Mouse (Mus musculus) right cerebral cortex, postnatal 10 days (tissue): ENCODE measurements around the gene Ddx47.

Experiments
- DNase-seq, 2 experiments: peaks; one replicate each; pipeline ENCODE4 v3.0.0; 2021; ENCODE audit warnings: low spot score in 2 of 2

Gene Ddx47

DNA sequence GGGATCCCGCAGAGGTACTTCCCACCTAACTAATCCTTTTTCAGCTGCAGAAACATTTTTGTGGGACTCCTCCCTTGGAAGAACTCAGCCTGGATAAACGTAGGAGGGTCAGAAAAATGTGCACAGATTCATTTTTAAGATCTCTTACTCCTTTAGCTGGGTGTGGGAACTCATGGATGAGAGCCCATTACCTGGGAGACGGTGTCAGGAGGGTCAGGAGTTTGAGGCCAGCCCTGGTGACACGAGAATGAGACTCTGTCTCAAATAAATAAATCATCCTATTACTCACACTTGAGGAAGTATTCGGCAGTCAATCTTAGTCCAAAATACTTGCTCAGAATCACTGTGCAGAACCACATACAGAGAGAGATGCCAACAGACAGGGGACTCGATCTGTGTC is 58.4 kb downstream of the Ddx47 start:
- no peak for DNase-seq

DNA sequence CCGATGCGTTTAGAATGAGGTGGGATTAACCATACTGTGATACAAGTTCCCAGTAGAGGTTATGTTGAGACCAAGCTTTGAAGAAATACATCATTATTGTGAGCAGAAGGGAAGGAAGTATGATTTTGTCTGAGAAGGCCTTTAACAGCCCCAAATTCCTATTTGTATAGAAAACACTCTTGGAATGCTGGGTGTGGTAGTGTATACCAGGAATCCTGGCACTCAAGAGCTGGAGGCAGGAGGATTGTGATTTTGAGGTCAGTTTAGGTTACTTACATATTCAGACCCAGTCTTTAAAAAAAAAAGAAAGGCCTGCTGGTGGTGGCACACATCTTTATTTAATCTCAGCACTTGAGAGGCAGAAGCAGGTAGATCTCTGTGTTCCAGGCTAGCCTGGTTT is 58.9 kb downstream of the Ddx47 start:
- no peak for DNase-seq
